20 mouse cellular contexts compared by ENCODE assay signal in the genomic region with DNA sequence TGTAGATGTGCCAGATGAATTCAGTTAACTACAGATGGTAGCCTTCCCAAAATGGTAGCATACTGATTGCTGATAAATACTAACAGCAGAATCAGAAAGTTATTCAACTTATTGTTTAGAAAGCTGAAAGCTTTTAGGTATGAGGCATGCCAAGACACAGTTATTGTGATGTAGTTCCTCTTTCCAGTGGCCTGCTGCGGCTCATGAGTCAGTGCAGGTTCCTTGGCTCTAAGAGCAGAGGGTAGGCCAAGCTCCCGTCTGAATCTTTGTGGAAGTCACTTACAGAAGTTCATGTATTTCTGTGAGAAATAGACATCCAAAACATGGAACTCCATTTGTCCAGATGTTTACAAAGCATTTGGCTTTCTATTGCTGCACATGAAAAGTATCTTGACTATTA.
"Had no signal": no experiment of that assay in that cellular context is flagged by ENCODE, and none has a peak within 500 bp of the region (broad histone marks: within the 10 kb centered on the region; RNA-seq: fewer than 3 reads in every experiment).

No protein-coding gene starts in this region.

- ATAC-seq: liver, postnatal 0 days; lung, postnatal 0 days had no signal

- H3K27ac ChIP-seq: kidney, embryonic 15.5 days; limb, embryonic 12.5 days; limb, embryonic 15.5 days; liver, embryonic 14.5 days; macrophage; neural tube, embryonic 12.5 days; neural tube, embryonic 15.5 days; stomach, postnatal 0 days had no signal

- DNase-seq: kidney, adult 8-10 months; kidney, postnatal 10 days; kidney, postnatal 36 days; left cerebral cortex, postnatal 4 days; liver, postnatal 0 days; lung, embryonic 14.5 days; midbrain, embryonic 14.5 days; right cerebral cortex, adult 18-20 months; thymus, postnatal 25 days had no signal

- H3K9ac ChIP-seq: kidney, embryonic 15.5 days; limb, embryonic 12.5 days; limb, embryonic 15.5 days; liver, embryonic 14.5 days; liver, postnatal 0 days; lung, embryonic 14.5 days; neural tube, embryonic 12.5 days; neural tube, embryonic 15.5 days had no signal

- H3K27me3 ChIP-seq: kidney, embryonic 15.5 days; limb, embryonic 12.5 days; limb, embryonic 15.5 days; neural tube, embryonic 12.5 days; neural tube, embryonic 15.5 days had no signal

- H3K9me3 ChIP-seq: kidney, embryonic 15.5 days; limb, embryonic 12.5 days; limb, embryonic 15.5 days; neural tube, embryonic 12.5 days; neural tube, embryonic 15.5 days had no signal

- H3K4me3 ChIP-seq: kidney, embryonic 15.5 days; limb, embryonic 12.5 days; limb, embryonic 15.5 days; neural tube, embryonic 12.5 days; neural tube, embryonic 15.5 days had no signal

- H3K4me2 ChIP-seq: kidney, embryonic 15.5 days; limb, embryonic 12.5 days; limb, embryonic 15.5 days; liver, embryonic 11.5 days; lung, embryonic 14.5 days; midbrain, embryonic 11.5 days; neural tube, embryonic 12.5 days; neural tube, embryonic 15.5 days had no signal

- H3K4me1 ChIP-seq: kidney, embryonic 15.5 days; limb, embryonic 12.5 days; limb, embryonic 15.5 days; neural tube, embryonic 12.5 days; neural tube, embryonic 15.5 days had no signal
